Mouse (Mus musculus): ENCODE results near the gene Ehmt2.
A peak's percentile ranks its signal among the peaks of the same experiment; 100 is the strongest.
"Not testable (repeated sequence)": the region's sequence is repeated elsewhere in the genome, so short reads cannot be mapped to it uniquely, and the experiment has no call there.

The Ehmt2 gene

DNA sequence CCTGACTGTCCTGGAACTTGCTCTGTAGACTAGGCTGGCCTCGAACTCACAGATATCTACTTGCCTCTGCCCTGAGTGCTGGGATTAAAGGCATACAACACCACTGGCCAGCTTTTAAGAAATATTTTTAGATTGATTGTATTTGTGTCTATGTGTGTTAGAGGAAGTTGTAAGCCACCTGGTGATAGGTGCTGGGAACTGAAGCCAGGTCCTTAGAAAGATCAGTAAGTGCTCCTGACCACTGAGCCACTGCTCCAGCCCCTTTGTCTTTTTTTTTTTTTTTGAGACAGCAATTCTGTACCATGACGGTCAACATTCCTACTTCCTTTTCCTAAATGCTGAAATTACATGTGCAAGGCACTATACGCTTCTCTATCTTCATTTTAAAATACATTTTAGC lies 55.0 kb downstream of the Ehmt2 start:
- DNase-seq (ENCODE audit: low spot score in 2 of 2) = no peak

DNA sequence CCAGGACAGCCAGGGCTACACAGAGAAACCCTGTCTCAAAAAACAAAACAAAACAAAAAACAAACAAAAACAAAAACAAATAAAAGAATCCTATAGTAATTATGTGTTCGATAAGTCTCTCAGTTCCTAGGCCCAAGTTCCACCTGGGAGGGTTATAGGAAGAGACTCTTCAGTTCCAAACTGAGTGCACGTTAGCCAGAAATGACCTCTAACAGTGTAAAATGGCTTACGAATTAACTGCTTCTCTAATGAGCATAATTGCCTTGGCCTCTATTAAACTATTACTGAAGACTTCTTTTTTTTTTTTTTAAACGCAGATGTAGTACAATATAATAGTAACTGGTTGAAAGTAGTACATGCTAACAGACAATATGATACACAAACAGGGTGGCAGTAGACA lies 55.6 kb downstream of the Ehmt2 start:
- no peak for DNase-seq (ENCODE audit: low spot score in 2 of 2)

DNA sequence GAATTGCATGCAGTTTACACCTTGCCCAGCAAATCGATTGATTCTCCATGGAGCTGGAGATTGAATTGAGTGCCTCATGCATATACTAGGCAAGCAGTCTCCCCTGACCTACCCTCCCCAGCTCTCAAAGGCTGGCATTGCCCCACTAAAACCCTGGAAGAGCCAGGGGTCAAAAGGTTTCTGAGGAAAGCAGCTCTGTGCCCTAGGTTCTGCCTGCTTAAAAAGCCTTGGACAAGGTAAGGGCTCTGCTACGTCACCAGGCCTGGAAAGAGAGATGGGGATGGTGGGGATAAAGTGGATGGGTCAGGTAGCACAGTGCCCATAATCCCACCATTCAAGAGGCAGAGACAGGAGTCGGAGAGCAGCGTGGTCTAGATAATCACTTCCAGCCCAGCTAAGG lies 56.6 kb downstream of the Ehmt2 start:
- DNase-seq (ENCODE audit: low spot score in 2 of 2) = no peak

DNA sequence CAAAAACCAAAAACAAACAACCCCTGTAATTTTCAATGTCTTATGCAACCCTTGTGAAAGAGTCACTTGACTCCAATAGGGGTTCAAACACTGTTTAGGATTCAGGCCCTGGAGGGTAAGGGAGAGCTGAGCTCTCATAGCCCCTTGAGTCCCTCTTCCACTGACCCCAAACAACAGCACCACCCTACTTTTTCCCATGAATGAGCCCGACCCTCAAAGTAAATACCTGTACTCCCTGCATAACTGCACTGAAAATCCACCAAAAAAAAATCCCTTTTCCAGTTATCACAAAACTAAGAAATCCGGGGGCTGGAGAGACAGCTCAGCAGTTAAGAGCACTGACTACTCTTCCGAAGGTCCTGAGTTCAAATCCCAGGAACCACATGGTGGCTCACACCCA lies 57.6 kb downstream of the Ehmt2 start:
- no peak for DNase-seq (ENCODE audit: low spot score in 2 of 2)

DNA sequence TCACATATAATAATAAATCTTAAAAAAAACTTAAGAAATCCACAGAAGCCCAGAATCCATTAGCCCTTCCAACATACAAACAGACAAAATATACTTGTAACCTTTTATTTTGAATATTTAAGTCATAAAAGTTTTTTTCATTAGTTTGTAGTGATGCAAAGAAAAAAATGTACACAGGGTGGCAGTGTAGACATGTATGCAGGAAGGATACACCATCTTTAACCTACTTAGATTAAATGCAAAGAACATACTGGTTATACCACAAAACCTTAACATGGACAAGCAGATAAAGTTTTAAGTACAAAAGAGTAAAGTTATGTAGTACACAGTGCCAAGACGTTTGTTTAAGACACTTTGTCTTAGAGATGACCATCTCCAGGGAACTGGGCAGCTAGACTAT lies 58.1 kb downstream of the Ehmt2 start:
- DNase-seq (ENCODE audit: low spot score in 2 of 2) = no peak

DNA sequence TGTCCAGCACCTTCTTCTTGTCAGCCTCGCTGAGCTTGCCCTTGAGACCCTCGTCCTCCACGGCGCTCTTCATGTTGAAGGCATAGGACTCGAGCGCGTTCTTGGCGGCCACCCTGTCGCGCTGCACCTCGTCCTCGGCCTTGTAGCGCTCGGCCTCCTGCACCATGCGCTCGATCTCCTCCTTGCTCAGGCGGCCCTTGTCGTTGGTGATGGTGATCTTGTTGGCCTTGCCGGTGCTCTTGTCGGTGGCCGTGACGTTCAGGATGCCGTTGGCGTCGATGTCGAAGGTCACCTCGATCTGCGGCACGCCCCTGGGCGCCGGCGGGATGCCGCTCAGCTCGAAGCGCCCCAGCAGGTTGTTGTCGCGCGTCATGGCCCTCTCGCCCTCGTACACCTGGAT lies 59.0 kb downstream of the Ehmt2 start:
- DNase-seq (ENCODE audit: low spot score in 2 of 2) = not testable (repeated sequence)

DNA sequence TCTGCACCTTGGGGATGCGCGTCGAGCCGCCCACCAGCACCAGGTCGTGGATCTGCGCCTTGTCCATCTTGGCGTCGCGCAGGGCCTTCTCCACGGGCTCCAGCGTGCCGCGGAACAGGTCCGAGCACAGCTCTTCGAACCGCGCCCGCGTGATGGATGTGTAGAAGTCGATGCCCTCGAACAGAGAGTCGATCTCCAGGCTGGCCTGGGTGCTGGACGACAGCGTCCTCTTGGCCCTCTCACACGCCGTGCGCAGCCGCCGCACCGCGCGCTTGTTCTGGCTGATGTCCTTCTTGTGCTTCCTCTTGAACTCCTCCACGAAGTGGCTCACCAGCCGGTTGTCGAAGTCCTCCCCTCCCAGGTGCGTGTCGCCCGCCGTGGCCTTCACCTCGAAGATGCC lies 59.7 kb downstream of the Ehmt2 start:
- DNase-seq (ENCODE audit: low spot score in 2 of 2) = not testable (repeated sequence)

DNA sequence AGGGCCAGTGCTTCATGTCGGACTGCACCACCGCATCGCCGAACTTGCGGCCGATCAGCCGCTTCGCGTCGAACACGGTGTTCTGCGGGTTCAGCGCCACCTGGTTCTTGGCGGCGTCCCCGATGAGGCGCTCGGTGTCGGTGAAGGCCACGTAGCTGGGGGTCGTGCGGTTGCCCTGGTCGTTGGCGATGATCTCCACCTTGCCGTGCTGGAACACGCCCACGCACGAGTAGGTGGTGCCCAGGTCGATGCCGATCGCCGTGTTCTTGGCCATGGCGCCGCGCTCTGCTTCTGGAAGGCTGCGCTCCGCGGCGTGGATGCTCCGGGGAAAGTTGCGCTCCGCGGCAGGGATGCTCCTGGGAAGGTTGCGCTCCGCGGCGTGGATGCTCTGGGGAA lies 60.5 kb downstream of the Ehmt2 start:
- not testable (repeated sequence) for DNase-seq (ENCODE audit: low spot score in 2 of 2)

DNA sequence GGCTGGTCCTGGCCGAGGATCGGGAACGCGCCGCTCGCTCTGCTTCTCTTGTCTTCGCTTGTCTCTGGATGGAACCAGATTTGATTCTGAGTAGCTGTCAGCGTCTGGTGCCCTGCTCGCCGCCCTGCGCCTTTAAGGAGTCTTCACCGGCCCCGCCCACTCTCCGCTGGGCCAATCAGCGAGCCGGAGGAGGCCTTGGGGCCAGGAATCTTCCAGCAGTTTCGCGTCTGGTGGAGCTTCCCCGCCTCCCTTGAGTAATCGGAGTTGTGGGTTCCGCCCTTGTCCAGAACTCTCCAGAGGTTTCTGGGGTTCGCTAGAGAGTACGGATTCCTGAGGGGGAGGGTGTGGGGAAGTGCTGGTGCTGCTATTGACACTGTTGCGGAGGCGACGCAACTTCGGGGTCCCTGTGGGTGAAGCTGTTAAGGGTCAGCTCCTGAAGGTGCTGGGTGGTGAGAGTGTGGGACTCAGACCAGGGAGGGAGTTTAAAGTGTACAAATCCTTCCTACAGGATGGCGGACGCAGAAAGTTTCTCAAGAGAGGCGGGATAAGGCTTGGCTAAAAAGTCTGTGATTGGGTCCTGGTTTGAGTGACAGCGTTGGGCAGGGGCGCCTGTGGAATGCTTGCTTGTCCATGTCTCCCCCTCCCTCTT lies 61.0 kb downstream of the Ehmt2 start, which contains the start of gene Hspa1b:
TSS of gene Hspa1b (minus strand) at position 109 of the 649 bp plus-strand sequence.
- DNase-seq (ENCODE audit: low spot score in 2 of 2) = peak in 1 of 2 experiments; percentile 52

DNA sequence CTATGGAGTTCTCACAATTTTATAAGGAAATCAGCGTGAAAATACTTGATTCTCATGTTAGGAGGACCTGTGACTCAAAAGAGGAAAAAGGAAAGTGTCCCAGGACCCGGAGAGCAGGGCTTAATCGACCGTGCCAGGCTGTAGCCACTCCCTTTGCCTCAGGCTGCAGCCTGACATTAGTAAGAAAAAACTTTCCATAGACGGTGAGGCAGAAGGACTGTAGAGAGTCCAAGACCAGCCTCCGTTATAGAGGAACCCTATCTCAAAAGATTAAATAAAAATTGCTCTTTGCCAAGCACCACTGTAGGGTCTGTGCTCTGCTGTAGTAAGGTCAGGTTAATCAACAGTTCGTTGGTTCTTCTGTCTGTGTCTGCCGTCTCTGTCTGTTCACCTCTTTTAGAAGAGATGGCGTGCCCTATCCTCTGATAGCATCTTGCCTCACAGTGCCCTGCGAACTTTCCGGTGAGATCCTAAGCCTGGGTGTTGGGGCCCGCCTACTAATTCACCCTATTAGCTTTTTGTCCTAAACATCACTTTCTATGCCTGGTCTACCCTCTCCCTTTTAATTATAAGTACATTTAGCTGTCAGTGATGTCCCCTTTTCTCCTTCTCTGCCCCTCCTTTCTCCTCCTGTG lies 61.7 kb downstream of the Ehmt2 start:
- DNase-seq (ENCODE audit: low spot score in 2 of 2) = no peak

DNA sequence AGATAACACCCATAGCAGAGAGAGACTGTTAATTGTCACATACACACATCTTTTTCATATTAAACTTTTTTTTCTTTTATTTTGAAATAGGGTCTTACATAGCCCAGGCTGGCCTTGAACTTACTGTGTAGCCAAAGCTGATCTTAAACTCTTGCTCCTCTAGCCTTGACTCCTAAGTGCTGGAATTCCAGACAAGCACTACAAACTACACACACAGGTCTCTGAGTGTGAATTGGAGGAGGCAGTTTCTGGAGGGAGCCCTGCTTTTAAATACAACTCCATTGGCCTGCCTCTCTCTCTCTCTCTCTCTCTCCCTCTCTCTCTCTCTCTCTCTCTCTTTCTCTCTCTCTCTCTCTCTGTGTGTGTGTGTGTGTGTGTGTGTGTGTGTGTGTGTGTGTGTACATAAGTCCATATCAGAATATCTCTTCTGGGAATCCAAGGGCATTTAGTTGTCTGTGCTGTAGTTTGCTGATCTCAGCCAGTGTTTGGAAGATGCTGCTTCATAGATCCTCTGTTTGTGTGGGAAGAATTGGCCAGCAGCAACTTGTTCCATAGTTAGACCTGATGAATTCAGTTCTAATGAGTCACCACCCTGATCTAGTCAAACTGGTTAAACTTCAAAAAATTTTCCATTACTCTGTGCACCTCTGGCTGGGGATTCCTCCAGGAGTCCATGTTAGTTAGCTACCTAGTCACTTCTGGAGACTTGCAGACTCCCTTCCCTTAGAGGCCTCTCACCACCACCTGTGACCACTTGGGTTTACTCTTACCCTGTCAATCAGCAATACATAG lies 62.6 kb downstream of the Ehmt2 start:
- DNase-seq (ENCODE audit: low spot score in 2 of 2) = no peak

DNA sequence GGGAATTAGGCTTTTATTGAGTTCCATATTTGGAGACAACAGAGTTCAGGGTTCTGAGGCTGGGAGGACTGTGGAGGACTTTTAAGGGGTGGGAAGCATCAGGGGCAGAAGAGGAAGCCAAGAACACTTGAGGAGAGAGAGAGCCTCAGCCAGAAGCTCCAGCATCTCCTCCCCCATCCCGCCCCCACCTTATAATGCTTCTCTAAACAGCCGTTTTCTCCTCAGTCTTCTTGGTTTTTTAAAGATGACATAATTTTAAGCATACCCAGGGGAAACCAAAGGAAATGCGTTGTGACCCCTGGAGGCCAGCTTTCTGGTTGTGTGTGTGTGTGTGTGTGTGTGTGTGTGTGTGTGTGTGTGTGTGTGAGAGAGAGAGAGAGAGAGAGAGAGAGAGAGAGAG lies 63.9 kb downstream of the Ehmt2 start:
- no peak for DNase-seq (ENCODE audit: low spot score in 2 of 2)

DNA sequence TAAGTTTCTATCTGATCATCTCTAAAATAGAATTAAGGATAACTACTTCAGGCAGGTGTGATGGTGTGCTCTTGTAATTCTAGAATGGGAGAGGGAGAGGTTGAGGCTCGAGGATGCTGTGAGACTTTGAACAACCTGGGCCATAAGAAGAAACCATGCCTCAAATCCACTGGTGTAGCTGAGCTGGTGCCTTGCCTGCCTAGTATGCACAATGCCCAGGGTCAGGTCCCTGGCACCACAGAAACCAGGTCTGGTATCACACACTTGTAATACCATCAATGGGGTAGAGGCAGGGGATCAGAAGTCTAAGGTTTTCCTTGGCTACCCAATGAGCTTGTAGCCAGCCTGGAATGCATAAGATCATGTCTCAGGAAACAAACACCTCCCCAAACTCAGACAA lies 64.6 kb downstream of the Ehmt2 start:
- no peak for DNase-seq (ENCODE audit: low spot score in 2 of 2)
